Mouse (Mus musculus): ENCODE measurements around the gene Chst8. TPM values are rescaled to one million over a fixed set of nuclear protein-coding genes. Genes with fewer than 3 reads are reported as not detected.

Gene Chst8
- polyA plus RNA-seq, 1 experiment from 2014 or later, result 3.9 TPM

GRCm38 (mm10) chr7:34826255-34826909 is 13.9 kb upstream of the Chst8 start:
- H3K27ac ChIP-seq (ENCODE audit: low read length), result no peak overlapping the region
- WGBS, result 50% methylated on average over 3 of the region's 3 CpGs
- no peaks in the 10 kb centered on the region for H3K36me3 ChIP-seq (ENCODE audit: control insufficient read depth, insufficient read depth, low read length)
- no peaks in the 10 kb centered on the region for H3K9me3 ChIP-seq (ENCODE audit: control insufficient read depth, low read length)
- H3K4me3 ChIP-seq (ENCODE audit: low read length), result no peak overlapping the region
- no peaks in the 10 kb centered on the region for H3K4me1 ChIP-seq (ENCODE audit: control insufficient read depth, insufficient read depth, low read length)
- H3K4me2 ChIP-seq (ENCODE audit: low read depth, low read length), result no peak overlapping the region
- no peaks in the 10 kb centered on the region for H3K27me3 ChIP-seq (replicated peaks; ENCODE audit: control insufficient read depth, insufficient read depth, low read length)
- no peak for ATAC-seq
- no peak overlapping the region for H3K9ac ChIP-seq (ENCODE audit: low read depth, low read length)

GRCm38 (mm10) chr7:34821587-34821986 is 9.1 kb upstream of the Chst8 start:
- H3K9me3 ChIP-seq (ENCODE audit: control insufficient read depth, low read length), result no peaks in the 10 kb centered on the region
- no peaks in the 10 kb centered on the region for H3K36me3 ChIP-seq (ENCODE audit: control insufficient read depth, insufficient read depth, low read length)
- H3K4me1 ChIP-seq (ENCODE audit: control insufficient read depth, insufficient read depth, low read length), result no peaks in the 10 kb centered on the region
- ATAC-seq, result no peak
- H3K4me3 ChIP-seq (ENCODE audit: low read length), result no peak overlapping the region
- no peak overlapping the region for H3K9ac ChIP-seq (ENCODE audit: low read depth, low read length)
- no peak overlapping the region for H3K27ac ChIP-seq (ENCODE audit: low read length)
- WGBS, result 83% methylated on average over 9 of the region's 9 CpGs
- no peak overlapping the region for H3K4me2 ChIP-seq (ENCODE audit: low read depth, low read length)
- no peaks in the 10 kb centered on the region for H3K27me3 ChIP-seq (replicated peaks; ENCODE audit: control insufficient read depth, insufficient read depth, low read length)

GRCm38 (mm10) chr7:34820554-34820953 is 8.0 kb upstream of the Chst8 start:
- no peak overlapping the region for H3K27ac ChIP-seq (ENCODE audit: low read length)
- no peaks in the 10 kb centered on the region for H3K36me3 ChIP-seq (ENCODE audit: control insufficient read depth, insufficient read depth, low read length)
- no peak for ATAC-seq
- 39% methylated on average over 6 of the region's 6 CpGs for WGBS
- H3K4me2 ChIP-seq (ENCODE audit: low read depth, low read length), result no peak overlapping the region
- no peak overlapping the region for H3K9ac ChIP-seq (ENCODE audit: low read depth, low read length)
- no peaks in the 10 kb centered on the region for H3K27me3 ChIP-seq (replicated peaks; ENCODE audit: control insufficient read depth, insufficient read depth, low read length)
- no peaks in the 10 kb centered on the region for H3K4me1 ChIP-seq (ENCODE audit: control insufficient read depth, insufficient read depth, low read length)
- no peaks in the 10 kb centered on the region for H3K9me3 ChIP-seq (ENCODE audit: control insufficient read depth, low read length)
- H3K4me3 ChIP-seq (ENCODE audit: low read length), result no peak overlapping the region

GRCm38 (mm10) chr7:34819796-34820195 is 7.3 kb upstream of the Chst8 start:
- Histone ChIP-seq H3K27ac (ENCODE audit: low read length) (no peak overlapping the region), H3K4me3 (ENCODE audit: low read length) (no peak overlapping the region), H3K9ac (ENCODE audit: low read depth, low read length) (no peak overlapping the region), H3K4me1 (ENCODE audit: control insufficient read depth, insufficient read depth, low read length) (no peaks in the 10 kb centered on the region), H3K9me3 (ENCODE audit: control insufficient read depth, low read length) (no peaks in the 10 kb centered on the region), H3K4me2 (ENCODE audit: low read depth, low read length) (no peak overlapping the region), H3K27me3 (replicated peaks; ENCODE audit: control insufficient read depth, insufficient read depth, low read length) (no peaks in the 10 kb centered on the region), H3K36me3 (ENCODE audit: control insufficient read depth, insufficient read depth, low read length) (no peaks in the 10 kb centered on the region)
- WGBS, result 88% methylated on average over 18 of the region's 18 CpGs
- ATAC-seq, result no peak

GRCm38 (mm10) chr7:34818660-34819059 is 6.1 kb upstream of the Chst8 start:
- no peak overlapping the region for H3K27ac ChIP-seq (ENCODE audit: low read length)
- H3K9ac ChIP-seq (ENCODE audit: low read depth, low read length), result no peak overlapping the region
- H3K4me2 ChIP-seq (ENCODE audit: low read depth, low read length), result no peak overlapping the region
- H3K27me3 ChIP-seq (replicated peaks; ENCODE audit: control insufficient read depth, insufficient read depth, low read length), result no peaks in the 10 kb centered on the region; the same call in 1 of the 2 replicates
- WGBS, result 80% methylated on average over 5 of the region's 5 CpGs
- no peaks in the 10 kb centered on the region for H3K4me1 ChIP-seq (ENCODE audit: control insufficient read depth, insufficient read depth, low read length)
- ATAC-seq, result no peak
- no peak overlapping the region for H3K4me3 ChIP-seq (ENCODE audit: low read length)
- H3K36me3 ChIP-seq (ENCODE audit: control insufficient read depth, insufficient read depth, low read length), result no peaks in the 10 kb centered on the region
- no peaks in the 10 kb centered on the region for H3K9me3 ChIP-seq (ENCODE audit: control insufficient read depth, low read length)

GRCm38 (mm10) chr7:34816981-34817380 is 4.5 kb upstream of the Chst8 start:
- no peaks in the 10 kb centered on the region for H3K9me3 ChIP-seq (ENCODE audit: control insufficient read depth, low read length)
- H3K4me3 ChIP-seq (ENCODE audit: low read length), result no peak overlapping the region
- no peak overlapping the region for H3K9ac ChIP-seq (ENCODE audit: low read depth, low read length)
- 77% methylated on average over 7 of the region's 7 CpGs for WGBS
- H3K4me1 ChIP-seq (ENCODE audit: control insufficient read depth, insufficient read depth, low read length), result peaks cover 5% of the 10 kb centered on the region
- H3K4me2 ChIP-seq (ENCODE audit: low read depth, low read length), result no peak overlapping the region
- no peak overlapping the region for H3K27ac ChIP-seq (ENCODE audit: low read length)
- ATAC-seq, result no peak
- H3K36me3 ChIP-seq (ENCODE audit: control insufficient read depth, insufficient read depth, low read length), result no peaks in the 10 kb centered on the region
- peaks cover 11% of the 10 kb centered on the region; the same call in 1 of the 2 replicates for H3K27me3 ChIP-seq (replicated peaks; ENCODE audit: control insufficient read depth, insufficient read depth, low read length)

- peaks cover 30% of the 10 kb centered on the region for H3K27me3 ChIP-seq (replicated peaks; ENCODE audit: control insufficient read depth, insufficient read depth, low read length)
- no peak for ATAC-seq
- H3K4me3 ChIP-seq (ENCODE audit: low read length), result no peak overlapping the region
- no peaks in the 10 kb centered on the region for H3K36me3 ChIP-seq (ENCODE audit: control insufficient read depth, insufficient read depth, low read length)
- no peaks in the 10 kb centered on the region for H3K9me3 ChIP-seq (ENCODE audit: control insufficient read depth, low read length)
- H3K27ac ChIP-seq (ENCODE audit: low read length), result no peak overlapping the region
- H3K9ac ChIP-seq (ENCODE audit: low read depth, low read length), result no peak overlapping the region
- H3K4me1 ChIP-seq (ENCODE audit: control insufficient read depth, insufficient read depth, low read length), result peaks cover 15% of the 10 kb centered on the region
- WGBS, result 73% methylated on average over 3 of the region's 3 CpGs
- H3K4me2 ChIP-seq (ENCODE audit: low read depth, low read length), result no peak overlapping the region
These were observed 2.3 kb upstream of the Chst8 start for GRCm38 (mm10) chr7:34814801-34815200.

- Histone ChIP-seq H3K4me1 (ENCODE audit: control insufficient read depth, insufficient read depth, low read length) (peaks cover 15% of the 10 kb centered on the region), H3K27me3 (replicated peaks; ENCODE audit: control insufficient read depth, insufficient read depth, low read length) (peaks cover 36% of the 10 kb centered on the region), H3K9ac (ENCODE audit: low read depth, low read length) (peak overlapping the region; percentile 62), H3K9me3 (ENCODE audit: control insufficient read depth, low read length) (no peaks in the 10 kb centered on the region), H3K27ac (ENCODE audit: low read length) (no peak overlapping the region), H3K4me3 (ENCODE audit: low read length) (peak overlapping the region; percentile 64), H3K4me2 (ENCODE audit: low read depth, low read length) (peak overlapping the region; percentile 97), H3K36me3 (ENCODE audit: control insufficient read depth, insufficient read depth, low read length) (no peaks in the 10 kb centered on the region)
- under 1% methylated on average over 66 of the region's 66 CpGs for WGBS
- ATAC-seq, result peak; percentile 61; the same call in 1 of the 2 replicates
These were observed 682 bp downstream of the Chst8 start for GRCm38 (mm10) chr7:34811531-34812526.

- Histone ChIP-seq H3K36me3 (ENCODE audit: control insufficient read depth, insufficient read depth, low read length) (no peaks in the 10 kb centered on the region), H3K9ac (ENCODE audit: low read depth, low read length) (no peak overlapping the region), H3K27me3 (replicated peaks; ENCODE audit: control insufficient read depth, insufficient read depth, low read length) (peaks cover 36% of the 10 kb centered on the region), H3K4me3 (ENCODE audit: low read length) (peak overlapping the region; percentile 64), H3K9me3 (ENCODE audit: control insufficient read depth, low read length) (no peaks in the 10 kb centered on the region), H3K4me1 (ENCODE audit: control insufficient read depth, insufficient read depth, low read length) (peaks cover 15% of the 10 kb centered on the region), H3K4me2 (ENCODE audit: low read depth, low read length) (peak overlapping the region; percentile 97; the same call in 1 of the 2 replicates), H3K27ac (ENCODE audit: low read length) (no peak overlapping the region)
- WGBS, result 12% methylated on average over 10 of the region's 10 CpGs
- no peak for ATAC-seq
These were observed 1.5 kb downstream of the Chst8 start for GRCm38 (mm10) chr7:34811060-34811459.
